Mouse (Mus musculus) layer of hippocampus, adult 9-10 months (tissue): ENCODE data around the gene Tns3.

Experiments
- DNase-seq: peaks from one replicate; pipeline ENCODE4 v3.0.0; 2022; ENCODE audit warnings: low spot score

Gene Tns3

GRCm38 (mm10) chr11:8525463-8526145, 138.7 kb downstream of the Tns3 start:
- DNase-seq: no peak

DNA sequence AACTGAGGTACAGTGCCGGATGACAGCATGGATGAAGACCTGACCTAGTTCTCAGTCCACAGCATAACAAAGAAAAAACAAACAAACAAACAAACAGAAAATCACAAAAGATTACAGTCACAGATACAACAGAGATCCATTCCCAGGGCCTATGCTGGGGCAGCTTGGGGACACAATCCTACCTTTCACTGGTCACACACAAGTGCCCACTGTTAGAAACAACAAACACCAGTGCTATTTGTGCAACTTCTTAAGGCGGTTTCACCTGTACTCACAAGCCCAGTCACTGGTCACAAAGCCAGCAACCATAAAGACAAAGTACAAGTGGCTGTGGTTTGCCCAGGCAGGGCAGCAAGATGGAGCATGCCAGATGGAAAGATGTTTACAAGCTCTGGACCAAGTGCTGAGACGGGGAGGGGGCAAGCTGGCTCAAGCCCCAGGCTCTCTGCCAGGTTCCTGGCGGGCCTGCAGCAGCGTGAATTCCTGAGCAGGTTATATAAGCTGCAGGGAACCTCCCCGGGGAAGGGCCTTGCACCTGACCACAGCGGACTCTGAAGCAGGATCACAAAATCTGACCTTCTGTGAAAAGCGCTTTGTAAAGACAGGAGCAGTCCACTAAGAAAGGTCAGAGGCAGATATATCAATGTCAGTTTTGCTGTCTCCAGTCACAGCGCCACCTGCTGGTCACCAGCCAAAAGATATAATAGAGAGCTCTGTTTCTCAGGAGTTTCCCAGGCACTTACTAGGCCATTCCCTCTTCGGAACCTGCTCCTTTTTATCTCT, 140.8 kb downstream of the Tns3 start:
- DNase-seq: peak; percentile 74

GRCm38 (mm10) chr11:8513359-8514253, 150.7 kb downstream of the Tns3 start:
- DNase-seq: no peak

- DNase-seq: no peak
Observed at GRCm38 (mm10) chr11:8510294-8510693, 154.0 kb downstream of the Tns3 start.

- DNase-seq: no peak
Observed at GRCm38 (mm10) chr11:8509614-8510013, 154.7 kb downstream of the Tns3 start.

- DNase-seq: no peak
Observed at GRCm38 (mm10) chr11:8503735-8504134, 160.6 kb downstream of the Tns3 start.

DNA sequence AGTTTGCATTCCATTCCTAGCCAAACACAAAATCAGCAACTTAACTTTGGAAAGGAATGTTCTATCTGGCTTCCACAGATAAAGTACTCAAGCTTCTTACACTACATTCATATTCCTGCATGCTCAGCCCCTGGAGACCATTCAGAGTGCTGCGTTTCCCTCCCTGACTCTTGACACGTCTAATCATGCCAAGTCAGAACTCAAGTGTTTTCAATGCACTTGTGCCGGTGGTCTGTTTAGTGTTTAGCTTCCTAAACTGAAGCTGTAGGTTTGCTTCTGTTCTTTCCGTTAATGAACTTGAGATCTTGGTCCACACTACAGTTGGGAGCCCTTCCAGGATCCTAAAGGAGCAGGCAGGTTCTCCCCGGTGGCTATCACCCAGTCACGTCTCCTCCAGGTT, 163.5 kb downstream of the Tns3 start:
- DNase-seq: no peak

DNA sequence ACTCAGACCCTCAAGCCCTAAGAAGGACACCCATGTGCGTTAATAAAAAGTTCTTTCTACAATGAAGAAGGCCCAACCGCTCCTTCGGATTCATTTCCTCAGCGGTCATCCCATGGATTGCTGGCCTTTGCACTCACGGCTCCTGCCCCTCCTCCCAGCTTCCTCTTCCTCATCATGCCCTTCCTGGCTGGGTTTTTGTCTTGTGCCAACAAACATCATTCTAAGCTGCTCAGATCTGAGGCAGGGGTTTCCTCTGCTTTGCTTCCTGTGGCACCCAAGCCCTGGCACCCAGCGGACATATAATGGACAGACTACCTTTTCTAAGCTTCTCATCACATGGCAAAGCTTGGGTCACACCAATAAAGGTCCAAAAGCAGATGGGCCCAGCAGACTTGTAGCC, 167.2 kb downstream of the Tns3 start:
- no peak for DNase-seq

DNA sequence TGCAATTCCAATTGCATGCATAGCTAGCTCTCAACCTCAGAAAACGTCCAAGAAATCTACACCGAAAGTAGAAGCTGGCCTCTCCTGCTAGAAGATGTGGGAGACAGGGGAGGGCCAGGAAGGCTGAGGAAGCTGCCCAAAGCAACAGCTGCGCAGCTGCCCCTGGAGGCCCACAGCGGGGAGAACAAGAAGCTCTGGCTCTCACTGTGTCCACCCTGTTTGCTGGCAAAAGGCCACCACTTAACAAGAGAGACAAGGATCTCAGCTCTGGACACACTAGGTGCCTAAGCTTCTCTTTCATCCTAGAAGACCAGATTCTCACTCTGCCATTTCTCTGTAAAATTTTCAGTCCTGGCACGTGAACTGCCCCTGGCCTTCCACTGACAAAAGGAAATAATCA, 167.6 kb downstream of the Tns3 start:
- no peak for DNase-seq

- no peak for DNase-seq
Observed at GRCm38 (mm10) chr11:8495801-8496200, 168.5 kb downstream of the Tns3 start.

- DNase-seq: no peak
Observed at GRCm38 (mm10) chr11:8495036-8495435, 169.3 kb downstream of the Tns3 start.

DNA sequence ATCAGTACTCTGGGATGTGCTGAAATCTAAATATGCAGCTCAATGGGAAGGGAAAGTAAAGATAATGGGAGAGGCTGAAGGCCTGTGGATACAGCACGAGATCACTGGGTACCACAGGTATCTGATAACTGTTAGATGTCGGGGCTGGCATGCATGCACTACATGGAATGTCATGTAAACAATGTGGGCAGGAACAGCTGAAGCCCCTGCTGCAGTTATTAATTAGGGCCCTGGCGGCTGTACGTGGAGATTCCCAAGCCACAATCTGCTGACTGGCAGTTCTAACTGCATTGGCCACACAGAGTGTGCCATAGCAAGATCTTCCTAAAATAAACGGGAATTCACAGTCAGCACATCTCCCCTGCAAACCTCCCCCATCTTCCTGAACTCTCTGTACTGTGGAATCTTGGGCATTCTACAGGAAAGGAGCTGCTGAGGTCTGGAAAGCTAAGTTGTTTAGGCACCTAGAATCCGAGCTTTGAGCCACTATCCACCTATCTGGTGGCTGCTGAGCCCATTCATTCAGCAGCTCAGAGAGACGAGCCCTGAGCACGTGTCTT, 170.3 kb downstream of the Tns3 start:
- no peak for DNase-seq

GRCm38 (mm10) chr11:8492332-8492731, 172.0 kb downstream of the Tns3 start:
- no peak for DNase-seq

DNA sequence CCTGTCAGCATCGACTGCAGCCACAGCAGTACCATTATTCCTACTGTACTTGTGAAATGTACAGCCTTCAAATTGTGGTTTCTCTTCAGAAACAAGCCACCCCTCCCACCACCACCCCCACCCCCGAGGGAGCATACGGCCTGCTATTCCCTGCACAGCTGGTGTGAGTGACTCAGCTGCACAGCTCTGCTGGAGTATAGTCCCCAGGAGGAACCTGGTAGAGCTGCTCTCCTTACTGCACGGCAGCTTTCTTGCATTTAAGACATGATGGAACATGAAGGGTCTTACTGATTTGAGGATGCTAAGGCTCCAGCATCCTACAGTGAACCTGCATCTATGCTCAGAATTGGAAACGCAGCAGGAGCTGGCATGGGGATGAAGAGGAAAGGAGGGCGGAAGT, 176.1 kb downstream of the Tns3 start:
- no peak for DNase-seq

DNA sequence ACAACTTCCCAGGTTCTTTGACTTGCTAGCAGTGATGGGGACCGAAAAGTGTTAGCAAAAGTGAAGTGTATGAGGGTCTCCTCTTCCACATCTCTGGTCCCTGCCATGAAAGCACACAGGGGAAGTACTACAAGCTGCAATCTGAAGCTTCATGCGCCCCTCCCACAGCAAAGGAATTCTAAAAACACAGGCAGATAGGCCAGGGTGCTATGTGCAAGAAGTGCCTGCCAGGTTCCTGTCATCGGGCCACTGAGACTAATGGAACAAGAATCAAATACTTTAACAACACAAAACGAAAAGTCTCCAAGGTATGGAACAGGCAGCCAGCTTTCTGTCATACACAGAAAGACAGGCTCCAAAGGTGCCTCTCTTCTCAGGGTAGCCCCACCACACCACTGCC, 177.8 kb downstream of the Tns3 start:
- DNase-seq: no peak

GRCm38 (mm10) chr11:8484538-8484937, 179.8 kb downstream of the Tns3 start:
- no peak for DNase-seq

DNA sequence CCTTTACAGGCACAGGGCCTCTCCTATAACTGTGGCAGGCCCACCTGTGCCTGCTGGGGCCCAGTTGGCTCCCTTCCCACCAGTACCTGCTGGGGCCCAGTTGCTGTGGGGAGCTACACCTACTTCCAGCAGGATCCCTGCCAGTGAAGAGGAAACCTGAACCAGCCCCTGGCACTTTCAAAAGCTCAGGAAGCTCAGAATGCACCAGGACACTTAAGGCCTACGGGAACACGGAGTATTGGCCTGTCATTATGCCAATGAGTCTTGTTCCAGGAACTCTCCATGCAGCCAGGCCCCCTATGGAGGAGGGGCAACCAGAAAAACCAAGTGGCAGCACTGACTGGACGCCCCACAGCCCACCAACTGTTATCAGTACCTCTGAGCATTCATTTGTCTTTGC, 181.6 kb downstream of the Tns3 start:
- DNase-seq: no peak

DNA sequence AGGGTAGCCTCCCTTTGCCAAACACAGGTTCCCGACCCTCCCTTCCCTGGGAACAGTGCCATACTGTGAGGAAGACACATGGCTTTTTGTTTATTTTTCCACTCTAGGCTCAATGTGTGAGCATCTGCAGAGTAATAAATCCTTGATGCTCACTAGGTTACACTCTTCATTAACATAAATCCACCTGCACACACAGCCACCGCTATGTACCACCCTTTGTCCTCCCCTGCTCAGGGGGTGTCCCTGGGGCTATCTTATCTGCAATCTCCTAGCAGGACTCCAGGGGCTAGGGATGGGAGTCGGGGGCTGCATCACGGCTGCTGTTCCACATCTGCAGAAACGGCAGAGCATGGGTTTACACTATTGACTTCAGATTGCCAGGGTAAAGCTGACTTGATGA, 182.4 kb downstream of the Tns3 start:
- no peak for DNase-seq

- DNase-seq: no peak
Observed at GRCm38 (mm10) chr11:8481529-8481928, 182.8 kb downstream of the Tns3 start.

DNA sequence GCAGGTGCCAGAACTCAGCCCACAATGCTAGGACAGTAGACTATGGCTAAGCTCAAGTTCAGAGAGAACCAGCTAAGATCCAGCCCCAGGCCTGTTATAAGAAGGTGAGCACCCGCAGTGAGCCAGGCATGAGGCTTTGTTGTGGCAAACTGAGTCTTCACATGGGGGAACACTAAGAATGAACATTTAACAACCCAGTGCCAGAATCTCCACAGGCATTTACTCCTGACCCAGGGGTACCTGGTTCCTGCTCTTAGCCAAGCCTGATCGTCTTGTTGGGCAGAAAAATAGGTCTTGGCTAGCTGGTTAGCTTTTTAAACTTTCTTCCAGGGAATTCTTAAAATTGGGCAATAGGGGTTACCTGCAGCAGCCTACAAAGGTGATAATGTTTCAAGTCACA, 184.5 kb downstream of the Tns3 start:
- DNase-seq: no peak

GRCm38 (mm10) chr11:8479313-8479712, 185.0 kb downstream of the Tns3 start:
- no peak for DNase-seq

DNA sequence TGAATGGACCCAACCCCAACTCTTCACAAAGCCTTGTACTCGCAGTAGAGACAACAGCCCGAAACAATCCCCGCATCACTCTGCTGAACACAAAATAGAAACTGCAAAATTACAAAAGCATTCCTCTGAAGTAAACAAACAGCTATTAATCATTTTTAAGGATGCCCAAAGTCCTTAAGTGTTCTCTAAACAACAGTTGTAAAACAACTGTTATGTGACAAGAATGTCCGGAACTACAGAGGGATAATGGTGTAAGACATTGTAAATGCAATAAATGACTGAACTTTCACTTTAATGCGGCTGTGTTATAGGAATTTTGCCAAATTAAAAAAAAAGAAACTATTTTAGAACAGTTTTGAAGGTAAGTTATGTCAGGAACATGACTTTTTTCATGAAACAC, 190.7 kb downstream of the Tns3 start:
- DNase-seq: no peak
